ENCODE assay signal across 9 mouse cellular contexts in genomic region chr9:114584183-114585016, GRCm38 (mm10). TPM values are rescaled to one million over a fixed set of nuclear protein-coding genes. Genes with fewer than 3 reads are reported as not detected.
DNase-seq lines count a peak whose midpoint lies in the region; ATAC-seq and TF ChIP-seq lines count a peak whose summit lies in the region.
"Had no signal": no experiment of that assay in that cellular context is flagged by ENCODE, and none has a peak within 500 bp of the region (broad histone marks: within the 10 kb centered on the region; RNA-seq: fewer than 3 reads in every experiment).

No protein-coding gene starts in this region.

- H3K4me2 ChIP-seq in heart, embryonic 13.5 days: peak overlapping the region; percentile 91
- H3K4me2 ChIP-seq in hindbrain, embryonic 15.5 days: peak overlapping the region; percentile 59
- H3K4me2 ChIP-seq in liver, embryonic 14.5 days (ENCODE audit: low read depth): peak overlapping the region; percentile 71
- peak overlapping the region; percentile 39 for H3K4me2 ChIP-seq in neural tube, embryonic 14.5 days (ENCODE audit: low read depth, low read length)

- H3K4me3 ChIP-seq in heart, embryonic 13.5 days: peak overlapping the region; percentile 54
- H3K4me3 ChIP-seq in hindbrain, embryonic 15.5 days: peak overlapping the region; percentile 20
- H3K4me3 ChIP-seq in liver, embryonic 14.5 days (ENCODE audit: insufficient read depth in 1 of 2, low read depth in 2 of 2, low read length in 2 of 2): peak overlapping the region; percentile 44 to 53
- peak overlapping the region; percentile 4; the same call in 1 of the 2 replicates for H3K4me3 ChIP-seq in neural tube, embryonic 14.5 days (ENCODE audit: low read depth, low read length)

- H3K27ac ChIP-seq in heart, embryonic 13.5 days (replicated peaks): peak overlapping the region; percentile 59
- no peak overlapping the region; the same call in 1 of the 2 replicates for H3K27ac ChIP-seq in hindbrain, embryonic 15.5 days (replicated peaks)
- peak overlapping the region; percentile 39; the same call in 1 of the 2 replicates for H3K27ac ChIP-seq in liver, embryonic 14.5 days
- H3K27ac ChIP-seq in neural tube, embryonic 14.5 days (ENCODE audit: low read depth, low read length): no peak overlapping the region

- H3K36me3 ChIP-seq in heart, embryonic 13.5 days: peaks cover 38% of the 10 kb centered on the region
- peaks cover 20% of the 10 kb centered on the region for H3K36me3 ChIP-seq in hindbrain, embryonic 15.5 days
- H3K36me3 ChIP-seq in liver, embryonic 14.5 days (replicated peaks; ENCODE audit: control insufficient read depth, insufficient read depth, low read depth): peaks cover 3% of the 10 kb centered on the region
- H3K36me3 ChIP-seq in neural tube, embryonic 14.5 days (ENCODE audit: control insufficient read depth, insufficient read depth, low read length): peaks cover 8% of the 10 kb centered on the region

- peak overlapping the region; percentile 81 for H3K9ac ChIP-seq in heart, embryonic 13.5 days
- no peak overlapping the region for H3K9ac ChIP-seq in hindbrain, embryonic 15.5 days
- H3K9ac ChIP-seq in liver, embryonic 14.5 days (replicated peaks): peak overlapping the region; percentile 54; the same call in 1 of the 2 replicates
- no peak overlapping the region for H3K9ac ChIP-seq in neural tube, embryonic 14.5 days (replicated peaks; ENCODE audit: low read depth, low read length)

- peaks cover 10% of the 10 kb centered on the region; the same call in 1 of the 2 replicates for H3K27me3 ChIP-seq in heart, embryonic 13.5 days (replicated peaks)
- H3K27me3 ChIP-seq in hindbrain, embryonic 15.5 days: no peaks in the 10 kb centered on the region
- no peaks in the 10 kb centered on the region for H3K27me3 ChIP-seq in liver, embryonic 14.5 days (ENCODE audit: control insufficient read depth, insufficient read depth, low read length)
- no peaks in the 10 kb centered on the region for H3K27me3 ChIP-seq in neural tube, embryonic 14.5 days (ENCODE audit: control insufficient read depth, insufficient read depth, low read length)

- no peak for TF ChIP-seq CTCF in liver, embryonic 14.5 days (IDR thresholded peaks at IDR 0.05; ENCODE audit: low read depth)

- ATAC-seq in heart, embryonic 13.5 days (ENCODE audit: extremely low read depth, insufficient number of reproducible peaks, low FRiP score, low TSS enrichment): no peak
- ATAC-seq in hindbrain, embryonic 15.5 days (ENCODE audit: low FRiP score, low read depth): 0 out of 2 replicates have a peak, but pooled peaks have one; percentile 57
- peak; percentile 66 for ATAC-seq in liver, embryonic 14.5 days (ENCODE audit: insufficient read depth)
- peak; percentile 61; the same call in 1 of the 2 replicates for ATAC-seq in neural tube, embryonic 14.5 days (ENCODE audit: low read depth)

- peaks cover 14% of the 10 kb centered on the region for H3K4me1 ChIP-seq in heart, embryonic 13.5 days
- H3K4me1 ChIP-seq in hindbrain, embryonic 15.5 days (replicated peaks): peaks cover 10% of the 10 kb centered on the region
- H3K4me1 ChIP-seq in liver, embryonic 14.5 days (replicated peaks; ENCODE audit: control insufficient read depth in 2 of 2, insufficient read depth in 2 of 2, low read length in 1 of 2): peaks cover 0 to 2% of the 10 kb centered on the region in 2 experiments; a peak in 1 of 4 replicates
- H3K4me1 ChIP-seq in neural tube, embryonic 14.5 days (ENCODE audit: control insufficient read depth, insufficient read depth, low read length): no peaks in the 10 kb centered on the region

- no peak for DNase-seq in heart, postnatal 10 days
- DNase-seq in embryo, embryonic 11 days: peak; percentile 71
- DNase-seq in liver, embryonic 14.5 days (ENCODE audit: low read depth in 3 of 3, low spot score in 3 of 3): no peak
- no peak for DNase-seq in urinary bladder, adult 18-20 months (ENCODE audit: low spot score in 2 of 2)
- no peak for DNase-seq in frontal cortex, adult 2 months (ENCODE audit: extremely low spot score in 1 of 2, low spot score in 1 of 2)

- WGBS in heart, embryonic 13.5 days: 10% methylated on average over 31 of the region's 31 CpGs
- WGBS in hindbrain, embryonic 15.5 days: 7% methylated on average over 28 of the region's 31 CpGs
- 19% methylated on average over 31 of the region's 31 CpGs for WGBS in liver, embryonic 14.5 days (ENCODE audit: insufficient replicate concordance)
- WGBS in neural tube, embryonic 14.5 days: 4% methylated on average over 31 of the region's 31 CpGs

- H3K9me3 ChIP-seq in heart, embryonic 13.5 days: no peaks in the 10 kb centered on the region
- no peaks in the 10 kb centered on the region for H3K9me3 ChIP-seq in hindbrain, embryonic 15.5 days
- H3K9me3 ChIP-seq in liver, embryonic 14.5 days (ENCODE audit: control insufficient read depth, low read length): no peaks in the 10 kb centered on the region
- H3K9me3 ChIP-seq in neural tube, embryonic 14.5 days (ENCODE audit: control insufficient read depth, low read length): no peaks in the 10 kb centered on the region

- TF ChIP-seq EP300 in liver, embryonic 14.5 days (IDR thresholded peaks at IDR 0.05; ENCODE audit: low read depth): no peak

- intact Hi-C loops in heart, postnatal 10 days (cut with DNase I): no loop called here

RNA-seq across cellular contexts. Expression of gene Trim71, which starts 20.2 kb away (rescaled TPM):
- polyA plus RNA-seq in heart, embryonic 13.5 days (2015; fragmentation: Nextera tagmentation; extraction: Ambion mirVana): 0.17 and 0.20 TPM in 2 replicates
- total RNA-seq in heart, postnatal 10 days (2021): not detected
- 0.26 and 0.32 TPM in 2 replicates for polyA plus RNA-seq in hindbrain, embryonic 15.5 days (2015; fragmentation: Nextera tagmentation; extraction: Ambion mirVana)
- polyA plus RNA-seq in liver, embryonic 14.5 days (2012; rRNA removed): 0.61 and 0.74 TPM in 2 replicates
- 0.62 and 0.82 TPM in 2 replicates for polyA plus RNA-seq in liver, embryonic 14.5 days (2014; fragmentation: Nextera tagmentation; extraction: Ambion mirVana)
- polyA plus RNA-seq in neural tube, embryonic 14.5 days (2014; fragmentation: Nextera tagmentation; extraction: Ambion mirVana): 0.28 and 0.32 TPM in 2 replicates
- 0.13 and 0.26 TPM in 2 replicates for polyA plus RNA-seq in frontal cortex, adult 2 months (2012; rRNA removed)
- total RNA-seq: adrenal gland, adult 18-20 months had no signal

RNA-seq across cellular contexts. Expression of gene Cnot10, which starts 55.6 kb away (rescaled TPM):
- polyA plus RNA-seq in heart, embryonic 13.5 days (2015; fragmentation: Nextera tagmentation; extraction: Ambion mirVana): 35.1 and 36.4 TPM in 2 replicates
- total RNA-seq in heart, postnatal 10 days (2021): 10 to 100 TPM; 27.4 to 28.2 TPM
- polyA plus RNA-seq in hindbrain, embryonic 15.5 days (2015; fragmentation: Nextera tagmentation; extraction: Ambion mirVana): 50.2 and 53.2 TPM in 2 replicates
- 16.3 and 20.7 TPM in 2 replicates for polyA plus RNA-seq in liver, embryonic 14.5 days (2012; rRNA removed)
- 23.1 and 23.8 TPM in 2 replicates for polyA plus RNA-seq in liver, embryonic 14.5 days (2014; fragmentation: Nextera tagmentation; extraction: Ambion mirVana)
- polyA plus RNA-seq in neural tube, embryonic 14.5 days (2014; fragmentation: Nextera tagmentation; extraction: Ambion mirVana): 54.6 and 56.7 TPM in 2 replicates
- polyA plus RNA-seq in frontal cortex, adult 2 months (2012; rRNA removed): 78.8 and 83.4 TPM in 2 replicates

Comparison
In these comparisons a context has a peak if more than half of its experiments do, and no peak if none do; other contexts are left out.
1. H3K27ac ChIP-seq: peak in heart, embryonic 13.5 days (single experiment) and liver, embryonic 14.5 days (single experiment); none in hindbrain, embryonic 15.5 days (single experiment) and neural tube, embryonic 14.5 days (single experiment).
2. H3K4me2 ChIP-seq: peak in every context shown above with its lines; median percentile 91 in heart, embryonic 13.5 days; 71 in liver, embryonic 14.5 days; 59 in hindbrain, embryonic 15.5 days; 39 in neural tube, embryonic 14.5 days.
3. H3K4me3 ChIP-seq: peak in every context shown above with its lines; median percentile 54 in heart, embryonic 13.5 days; 48 in liver, embryonic 14.5 days; 20 in hindbrain, embryonic 15.5 days; 4 in neural tube, embryonic 14.5 days.
4. H3K9ac ChIP-seq: peak in heart, embryonic 13.5 days (single experiment) and liver, embryonic 14.5 days (single experiment); none in hindbrain, embryonic 15.5 days (single experiment) and neural tube, embryonic 14.5 days (single experiment).